ENCODE assay signal across 33 mouse cellular contexts in genomic region chr3:125734945-125735344, GRCm38 (mm10).
"Had no signal": no experiment of that assay in that cellular context is flagged by ENCODE, and none has a peak within 500 bp of the region (broad histone marks: within the 10 kb centered on the region; RNA-seq: fewer than 3 reads in every experiment).

No protein-coding gene starts in this region.

- H3K4me1 ChIP-seq: hindbrain, embryonic 10.5 days; hindbrain, embryonic 12.5 days; hindbrain, embryonic 13.5 days; hindbrain, embryonic 15.5 days; intestine, embryonic 15.5 days; kidney, embryonic 15.5 days had no signal

- H3K27me3 ChIP-seq: heart, embryonic 12.5 days; hindbrain, embryonic 12.5 days; hindbrain, embryonic 13.5 days; hindbrain, embryonic 15.5 days; intestine, embryonic 15.5 days; kidney, embryonic 15.5 days had no signal

- H3K27ac ChIP-seq: hindbrain, embryonic 10.5 days; hindbrain, embryonic 12.5 days; hindbrain, embryonic 13.5 days; hindbrain, embryonic 14.5 days; hindbrain, embryonic 15.5 days; hindbrain, postnatal 0 days; intestine, embryonic 15.5 days; kidney, embryonic 15.5 days; kidney, postnatal 0 days; layer of hippocampus, adult 2 months; left cerebral cortex, adult 2 months had no signal

- H3K9me3 ChIP-seq: heart, embryonic 12.5 days; hindbrain, embryonic 10.5 days; hindbrain, embryonic 12.5 days; hindbrain, embryonic 13.5 days; hindbrain, embryonic 15.5 days; intestine, embryonic 15.5 days; kidney, embryonic 15.5 days had no signal

- H3K9ac ChIP-seq: heart, embryonic 12.5 days; hindbrain, embryonic 12.5 days; hindbrain, embryonic 13.5 days; hindbrain, embryonic 14.5 days; hindbrain, embryonic 15.5 days; intestine, embryonic 15.5 days; kidney, embryonic 15.5 days had no signal

- ATAC-seq: hindbrain, embryonic 16.5 days; hindbrain, postnatal 0 days; inflammation-experienced regulatory T-cells, adult 6 months; intestine, embryonic 15.5 days; intestine, embryonic 16.5 days; intestine, postnatal 0 days had no signal

- H3K4me2 ChIP-seq: heart, embryonic 11.5 days; heart, embryonic 12.5 days; hindbrain, embryonic 12.5 days; hindbrain, embryonic 13.5 days; hindbrain, embryonic 14.5 days; hindbrain, embryonic 15.5 days; intestine, embryonic 15.5 days; kidney, embryonic 15.5 days had no signal

- H3K4me3 ChIP-seq: heart, embryonic 12.5 days; hindbrain, embryonic 10.5 days; hindbrain, embryonic 12.5 days; hindbrain, embryonic 13.5 days; hindbrain, embryonic 15.5 days; intestine, embryonic 15.5 days; kidney, embryonic 15.5 days; layer of hippocampus, adult 2 months; left cerebral cortex, adult 2 months had no signal

- H3K36me3 ChIP-seq: heart, embryonic 12.5 days; hindbrain, embryonic 10.5 days; hindbrain, embryonic 12.5 days; hindbrain, embryonic 13.5 days; hindbrain, embryonic 15.5 days; intestine, embryonic 15.5 days; kidney, embryonic 15.5 days had no signal

- DNase-seq: heart, postnatal 10 days; heart, postnatal 14 days; heart, postnatal 36 days; heart, postnatal 4 days; kidney, adult 11 months; kidney, adult 18-20 months; kidney, adult 2 months; kidney, adult 8-10 months; kidney, adult 9 months; kidney, postnatal 10 days; kidney, postnatal 14 days; kidney, postnatal 25 days; kidney, postnatal 36 days; kidney, postnatal 4 days; layer of hippocampus, adult 9-11 months; layer of hippocampus, postnatal 36 days had no signal
